1 mouse cellular context compared by ENCODE assay signal in genomic region chr15:101519792-101520191, GRCm38 (mm10).
TF ChIP-seq lines count a peak whose summit lies in the region.

No protein-coding gene starts in this region.

TF ChIP-seq in MEL, 35 proteins besides CTCF, POLR2A, EP300 and RAD21:
- no peak for TF ChIP-seq MXI1 (IDR thresholded peaks at IDR 0.05; ENCODE audit: low read depth, low read length)
- TF ChIP-seq ZNF384 (IDR thresholded peaks at IDR 0.05; ENCODE audit: low read depth, low read length), result no peak
- TF ChIP-seq NRF1 (IDR thresholded peaks at IDR 0.05; ENCODE audit: insufficient read depth, low read depth, low read length, poor library complexity, severe bottlenecking), result no peak
- TF ChIP-seq SIN3A (IDR thresholded peaks at IDR 0.05; ENCODE audit: low read length), result peak; percentile 25; the same call in 1 of the 2 replicates
- TF ChIP-seq RCOR1 (IDR thresholded peaks at IDR 0.05; ENCODE audit: low read depth, low read length), result no peak
- TF ChIP-seq MYB (IDR thresholded peaks at IDR 0.05; ENCODE audit: low read depth, low read length), result no peak
- no peak for TF ChIP-seq JUND (IDR thresholded peaks at IDR 0.05; ENCODE audit: low read depth, low read length)
- TF ChIP-seq POLR2AphosphoS5 (IDR thresholded peaks at IDR 0.05; ENCODE audit: borderline replicate concordance, low read depth, low read length), result no peak
- TF ChIP-seq USF2 (IDR thresholded peaks at IDR 0.05; ENCODE audit: borderline replicate concordance in 1 of 2, insufficient read depth in 1 of 2, low read depth in 1 of 2, low read length in 2 of 2), result no peak
- peak; percentile 92 for TF ChIP-seq SMC3 (IDR thresholded peaks at IDR 0.05; ENCODE audit: low read depth, low read length)
- peak; percentile 87 for TF ChIP-seq ZC3H11A (IDR thresholded peaks at IDR 0.05; ENCODE audit: low read depth, low read length)
